Mouse (Mus musculus): Measurements from ENCODE around the gene Hoxd9. TPM values are rescaled to one million over a fixed set of nuclear protein-coding genes. Genes with fewer than 3 reads are reported as not detected.
A peak's percentile ranks its signal among the peaks of the same experiment; 100 is the strongest.

Gene Hoxd9
- polyA plus RNA-seq, 1 experiment from 2014 or later, result not detected

- no peak for ATAC-seq
- H3K27me3 ChIP-seq (ENCODE audit: control insufficient read depth, insufficient read depth, low read depth, low read length), result peaks cover 80% of the 10 kb centered on the region
- no peak overlapping the region for H3K9ac ChIP-seq (ENCODE audit: low read depth, low read length)
- 5% methylated on average over 4 of the region's 4 CpGs for WGBS
- H3K36me3 ChIP-seq (ENCODE audit: control insufficient read depth, insufficient read depth, low read length), result no peaks in the 10 kb centered on the region
- H3K4me2 ChIP-seq (ENCODE audit: low read length), result no peak overlapping the region
- H3K4me1 ChIP-seq (ENCODE audit: control insufficient read depth, insufficient read depth, low read length), result peaks cover 4% of the 10 kb centered on the region
- no peak overlapping the region for H3K4me3 ChIP-seq (ENCODE audit: low read depth, low read length)
- H3K27ac ChIP-seq (ENCODE audit: low read length), result no peak overlapping the region
- H3K9me3 ChIP-seq (replicated peaks; ENCODE audit: control insufficient read depth, low read length, poor library complexity, severe bottlenecking), result no peaks in the 10 kb centered on the region
These were observed 4.1 kb upstream of the Hoxd9 start for GRCm38 (mm10) chr2:74693432-74693827.

GRCm38 (mm10) chr2:74694066-74694465, 3.5 kb upstream of the Hoxd9 start:
- Histone ChIP-seq H3K4me2 (ENCODE audit: low read length) (no peak overlapping the region), H3K4me3 (ENCODE audit: low read depth, low read length) (no peak overlapping the region), H3K9ac (ENCODE audit: low read depth, low read length) (no peak overlapping the region), H3K27me3 (ENCODE audit: control insufficient read depth, insufficient read depth, low read depth, low read length) (peaks cover 74% of the 10 kb centered on the region), H3K9me3 (replicated peaks; ENCODE audit: control insufficient read depth, low read length, poor library complexity, severe bottlenecking) (no peaks in the 10 kb centered on the region), H3K36me3 (ENCODE audit: control insufficient read depth, insufficient read depth, low read length) (no peaks in the 10 kb centered on the region), H3K27ac (ENCODE audit: low read length) (no peak overlapping the region), H3K4me1 (ENCODE audit: control insufficient read depth, insufficient read depth, low read length) (peaks cover 4% of the 10 kb centered on the region)
- WGBS, result 2% methylated on average over 16 of the region's 16 CpGs
- ATAC-seq, result no peak

GRCm38 (mm10) chr2:74695383-74695782, 2.1 kb upstream of the Hoxd9 start:
- Histone ChIP-seq H3K4me3 (ENCODE audit: low read depth, low read length) (no peak overlapping the region), H3K27me3 (ENCODE audit: control insufficient read depth, insufficient read depth, low read depth, low read length) (peaks cover 76% of the 10 kb centered on the region), H3K4me1 (ENCODE audit: control insufficient read depth, insufficient read depth, low read length) (peaks cover 4% of the 10 kb centered on the region), H3K9ac (ENCODE audit: low read depth, low read length) (no peak overlapping the region), H3K36me3 (ENCODE audit: control insufficient read depth, insufficient read depth, low read length) (no peaks in the 10 kb centered on the region), H3K27ac (ENCODE audit: low read length) (no peak overlapping the region), H3K9me3 (replicated peaks; ENCODE audit: control insufficient read depth, low read length, poor library complexity, severe bottlenecking) (no peaks in the 10 kb centered on the region), H3K4me2 (ENCODE audit: low read length) (no peak overlapping the region)
- WGBS, result 6% methylated on average over 1 of the region's 1 CpGs
- no peak for ATAC-seq

DNA sequence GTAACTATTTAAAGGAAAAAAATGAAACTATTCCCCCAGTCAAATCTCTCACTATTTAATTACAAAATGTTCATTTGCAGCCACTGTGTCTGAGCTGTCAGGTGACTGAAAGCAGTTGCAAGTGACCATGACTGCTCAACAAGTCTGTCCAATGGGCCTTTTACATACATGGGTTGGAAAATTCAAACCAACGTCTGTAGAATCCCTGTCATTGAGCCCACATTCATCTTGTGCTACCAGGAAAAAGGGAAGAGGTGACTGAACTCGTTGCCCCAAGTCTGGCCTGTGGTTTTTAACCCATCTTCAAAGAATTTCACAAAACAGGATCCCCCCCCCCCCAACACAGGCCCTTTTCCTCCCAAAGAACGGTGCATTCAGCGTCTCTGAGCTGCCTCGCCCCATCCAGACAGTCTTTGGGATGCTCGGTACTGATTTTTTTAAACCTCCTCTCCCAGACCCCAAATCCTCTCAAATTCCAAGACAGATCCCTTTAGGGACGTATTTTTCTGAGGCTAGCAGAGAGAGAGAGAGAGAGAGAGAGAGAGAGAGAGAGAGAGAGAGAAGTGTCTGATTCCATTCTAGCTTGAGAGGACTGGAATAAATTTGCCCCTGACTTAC, 1.6 kb upstream of the Hoxd9 start:
- no peaks in the 10 kb centered on the region for H3K9me3 ChIP-seq (replicated peaks; ENCODE audit: control insufficient read depth, low read length, poor library complexity, severe bottlenecking)
- no peak overlapping the region for H3K4me2 ChIP-seq (ENCODE audit: low read length)
- H3K27ac ChIP-seq (ENCODE audit: low read length), result no peak overlapping the region
- H3K4me1 ChIP-seq (ENCODE audit: control insufficient read depth, insufficient read depth, low read length), result peaks cover 4% of the 10 kb centered on the region
- 4% methylated on average over 7 of the region's 7 CpGs for WGBS
- no peak overlapping the region for H3K4me3 ChIP-seq (ENCODE audit: low read depth, low read length)
- no peak overlapping the region for H3K9ac ChIP-seq (ENCODE audit: low read depth, low read length)
- H3K27me3 ChIP-seq (ENCODE audit: control insufficient read depth, insufficient read depth, low read depth, low read length), result peaks cover 79% of the 10 kb centered on the region
- no peaks in the 10 kb centered on the region for H3K36me3 ChIP-seq (ENCODE audit: control insufficient read depth, insufficient read depth, low read length)
- no peak for ATAC-seq

DNA sequence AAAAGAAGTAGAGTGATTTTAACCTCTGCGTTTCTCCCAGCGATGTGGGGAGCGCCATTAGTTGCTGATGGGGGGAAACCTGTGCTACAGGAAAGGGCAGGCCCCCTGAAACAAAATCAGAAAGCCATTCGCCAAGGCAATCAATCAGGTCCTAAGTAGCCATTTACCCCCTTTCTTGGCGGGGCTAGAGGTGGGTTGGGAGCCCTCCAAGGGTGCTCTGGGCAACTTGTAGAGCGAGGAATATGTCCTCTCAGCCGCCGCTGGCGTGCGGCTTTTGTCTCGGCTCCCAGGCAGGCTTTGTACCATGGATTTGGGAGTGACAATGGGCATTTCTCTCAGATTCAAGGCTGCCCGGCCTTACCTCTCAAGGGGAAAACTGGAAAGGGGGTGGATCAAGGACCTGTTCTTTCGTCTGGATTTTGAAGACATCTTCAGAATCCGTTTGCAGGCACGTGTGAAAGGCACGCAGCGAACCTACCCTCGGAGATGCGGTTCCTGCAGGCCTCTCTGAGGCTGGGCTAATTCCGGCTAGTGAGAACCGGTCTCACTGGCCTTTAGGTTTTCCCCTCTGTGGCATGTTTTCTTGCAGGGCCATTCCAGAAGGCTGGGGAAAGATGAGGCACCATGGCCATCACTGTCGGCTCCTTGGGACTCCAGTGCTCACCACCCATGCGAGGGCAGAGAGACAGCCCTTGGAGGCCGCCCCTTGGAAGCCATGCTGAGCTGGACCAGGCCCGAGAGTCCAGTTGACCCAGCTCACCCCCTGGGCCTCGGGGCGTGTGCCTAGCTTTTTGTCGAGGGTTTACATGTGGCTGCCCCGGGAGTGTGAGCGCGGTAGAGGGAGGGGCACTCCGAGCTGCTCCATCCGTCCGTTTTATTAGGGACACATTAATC, 838 bp upstream of the Hoxd9 start:
- Histone ChIP-seq H3K9ac (ENCODE audit: low read depth, low read length) (no peak overlapping the region), H3K9me3 (replicated peaks; ENCODE audit: control insufficient read depth, low read length, poor library complexity, severe bottlenecking) (no peaks in the 10 kb centered on the region), H3K27ac (ENCODE audit: low read length) (no peak overlapping the region), H3K27me3 (ENCODE audit: control insufficient read depth, insufficient read depth, low read depth, low read length) (peaks cover 78% of the 10 kb centered on the region), H3K4me2 (ENCODE audit: low read length) (no peak overlapping the region), H3K36me3 (ENCODE audit: control insufficient read depth, insufficient read depth, low read length) (no peaks in the 10 kb centered on the region), H3K4me1 (ENCODE audit: control insufficient read depth, insufficient read depth, low read length) (peaks cover 4% of the 10 kb centered on the region), H3K4me3 (ENCODE audit: low read depth, low read length) (no peak overlapping the region)
- WGBS, result under 1% methylated on average over 34 of the region's 34 CpGs
- ATAC-seq, result no peak

GRCm38 (mm10) chr2:74698201-74699052, 900 bp downstream of the Hoxd9 start:
- peaks cover 68% of the 10 kb centered on the region for H3K27me3 ChIP-seq (ENCODE audit: control insufficient read depth, insufficient read depth, low read depth, low read length)
- no peaks in the 10 kb centered on the region for H3K36me3 ChIP-seq (ENCODE audit: control insufficient read depth, insufficient read depth, low read length)
- no peak overlapping the region for H3K27ac ChIP-seq (ENCODE audit: low read length)
- H3K9ac ChIP-seq (ENCODE audit: low read depth, low read length), result no peak overlapping the region
- no peak for ATAC-seq
- peak overlapping the region; percentile 43 for H3K4me2 ChIP-seq (ENCODE audit: low read length)
- WGBS, result under 1% methylated on average over 82 of the region's 86 CpGs
- peak overlapping the region; percentile 13 for H3K4me3 ChIP-seq (ENCODE audit: low read depth, low read length)
- H3K4me1 ChIP-seq (ENCODE audit: control insufficient read depth, insufficient read depth, low read length), result peaks cover 4% of the 10 kb centered on the region
- no peaks in the 10 kb centered on the region for H3K9me3 ChIP-seq (replicated peaks; ENCODE audit: control insufficient read depth, low read length, poor library complexity, severe bottlenecking)

DNA sequence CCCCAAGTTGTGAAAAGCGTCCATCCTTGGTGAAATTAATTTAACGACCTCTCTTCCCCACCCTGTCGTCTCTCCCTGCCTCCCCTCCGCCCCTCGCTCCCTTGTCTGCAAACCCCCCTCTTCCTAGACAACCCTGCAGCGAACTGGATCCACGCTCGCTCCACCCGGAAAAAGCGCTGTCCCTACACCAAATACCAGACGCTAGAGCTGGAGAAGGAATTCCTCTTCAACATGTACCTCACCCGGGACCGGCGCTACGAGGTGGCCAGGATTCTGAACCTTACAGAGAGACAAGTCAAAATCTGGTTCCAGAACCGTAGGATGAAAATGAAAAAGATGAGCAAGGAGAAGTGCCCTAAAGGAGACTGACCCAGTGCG, 1.5 kb downstream of the Hoxd9 start:
- no peak overlapping the region for H3K4me2 ChIP-seq (ENCODE audit: low read length)
- H3K4me3 ChIP-seq (ENCODE audit: low read depth, low read length), result no peak overlapping the region
- WGBS, result 1% methylated on average over 17 of the region's 17 CpGs
- ATAC-seq, result no peak
- peaks cover 4% of the 10 kb centered on the region for H3K4me1 ChIP-seq (ENCODE audit: control insufficient read depth, insufficient read depth, low read length)
- H3K27me3 ChIP-seq (ENCODE audit: control insufficient read depth, insufficient read depth, low read depth, low read length), result peaks cover 67% of the 10 kb centered on the region
- H3K36me3 ChIP-seq (ENCODE audit: control insufficient read depth, insufficient read depth, low read length), result no peaks in the 10 kb centered on the region
- no peaks in the 10 kb centered on the region for H3K9me3 ChIP-seq (replicated peaks; ENCODE audit: control insufficient read depth, low read length, poor library complexity, severe bottlenecking)
- H3K9ac ChIP-seq (ENCODE audit: low read depth, low read length), result no peak overlapping the region
- no peak overlapping the region for H3K27ac ChIP-seq (ENCODE audit: low read length)

GRCm38 (mm10) chr2:74699664-74700545, 2.4 kb downstream of the Hoxd9 start:
- Histone ChIP-seq H3K4me3 (ENCODE audit: low read depth, low read length) (no peak overlapping the region), H3K36me3 (ENCODE audit: control insufficient read depth, insufficient read depth, low read length) (no peaks in the 10 kb centered on the region), H3K27me3 (ENCODE audit: control insufficient read depth, insufficient read depth, low read depth, low read length) (peaks cover 65% of the 10 kb centered on the region), H3K9me3 (replicated peaks; ENCODE audit: control insufficient read depth, low read length, poor library complexity, severe bottlenecking) (no peaks in the 10 kb centered on the region), H3K27ac (ENCODE audit: low read length) (no peak overlapping the region), H3K4me1 (ENCODE audit: control insufficient read depth, insufficient read depth, low read length) (peaks cover 4% of the 10 kb centered on the region), H3K9ac (ENCODE audit: low read depth, low read length) (no peak overlapping the region), H3K4me2 (ENCODE audit: low read length) (no peak overlapping the region)
- no peak for ATAC-seq
- WGBS, result 2% methylated on average over 23 of the region's 23 CpGs
